Mouse (Mus musculus) ES-Bruce4 (cell line): ENCODE results near the gene Man2b2.

ENCODE experiments used
- CTCF ChIP-seq: IDR thresholded peaks from one replicate; pipeline ENCODE4 v1.8.1; 2011; ENCODE audit warnings: low read depth, low read length
- EP300 ChIP-seq: IDR thresholded peaks from 2 replicates; pipeline ENCODE4 v1.6.1; 2011; ENCODE audit warnings: low read depth, low read length; ENCODE audit not compliant: insufficient read depth
- POLR2A ChIP-seq: IDR thresholded peaks from one replicate; pipeline ENCODE4 v1.8.1; 2011; ENCODE audit warnings: low read length; ENCODE audit not compliant: insufficient read depth

- TF ChIP-seq POLR2A (no peak), CTCF (no peak), EP300 (no peak)
These were observed 8.6 kb upstream of the Man2b2 start for GRCm38 (mm10) chr5:36839032-36839431.
